Mouse (Mus musculus) kidney, postnatal 14 days (tissue): Measurements from ENCODE around the gene Slc22a18.

ENCODE experiments used
- DNase-seq: peaks from one replicate; pipeline ENCODE4 v3.0.0; 2022; ENCODE audit warnings: mixed read lengths

Gene Slc22a18

DNA sequence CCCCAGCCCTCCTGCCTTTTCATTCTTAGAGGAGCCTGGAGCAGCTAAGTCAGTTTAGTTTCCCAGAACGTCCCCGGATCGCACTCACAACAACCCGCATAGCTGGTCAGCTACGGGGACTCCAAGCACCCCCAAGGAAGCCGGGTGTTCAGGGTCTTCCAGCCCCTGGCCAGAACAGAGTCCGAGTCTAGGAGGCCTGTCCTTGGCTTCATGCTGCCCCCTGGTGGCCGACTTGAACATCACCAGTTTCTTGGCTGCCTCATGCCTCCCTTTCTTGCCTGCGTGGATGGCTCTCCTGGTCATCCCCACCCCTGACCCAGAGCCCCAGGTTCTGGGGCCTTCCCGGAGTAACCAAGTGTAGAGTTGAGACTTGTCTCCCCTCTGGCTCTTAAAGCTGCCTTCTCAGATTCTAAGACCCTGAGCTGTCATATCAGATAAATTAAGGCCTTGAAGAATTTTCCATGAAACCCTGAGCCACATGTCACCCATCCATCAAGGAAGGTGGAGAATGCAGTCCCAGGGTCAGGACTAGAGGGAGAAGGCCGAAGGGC is 9.6 kb upstream of the Slc22a18 start:
- DNase-seq: peak; percentile 77

DNA sequence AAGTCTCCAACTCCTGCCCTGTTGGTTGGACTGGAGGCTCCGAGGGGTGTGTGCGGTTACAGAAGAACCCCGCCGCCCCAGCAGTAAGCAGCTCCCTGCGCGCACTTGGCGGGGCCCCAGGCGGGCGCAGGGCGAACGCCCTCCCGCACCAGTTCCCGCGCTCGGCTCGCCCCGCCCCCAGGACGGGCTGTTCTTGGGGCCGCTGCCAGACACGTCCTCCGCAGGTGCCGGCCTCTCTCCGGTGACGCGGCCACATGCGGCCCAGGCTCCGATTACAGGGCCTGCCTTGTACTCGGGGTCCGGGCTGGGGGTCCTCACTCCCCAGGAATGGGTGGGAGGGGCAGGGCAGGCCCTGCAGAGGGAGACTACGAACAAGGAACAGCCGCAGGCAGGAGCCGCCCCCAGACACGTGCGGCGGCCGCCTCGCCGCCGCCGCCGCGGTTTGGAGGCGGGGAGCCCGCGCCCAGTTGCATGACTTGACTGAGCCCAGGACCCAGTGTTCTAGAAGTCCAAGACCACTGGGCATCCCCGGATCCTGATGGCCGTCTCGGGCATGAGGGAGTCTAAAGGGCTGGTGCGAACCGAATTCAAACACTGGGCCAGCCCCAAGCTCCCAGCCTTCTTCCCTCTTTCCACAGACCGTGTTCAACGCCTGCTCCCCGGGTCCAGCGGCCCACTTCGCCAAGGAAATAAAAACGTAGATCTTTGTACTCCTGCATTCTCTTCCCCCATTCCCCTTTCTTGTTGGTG is 8.6 kb upstream of the Slc22a18 start:
- peak; percentile 70 for DNase-seq

DNA sequence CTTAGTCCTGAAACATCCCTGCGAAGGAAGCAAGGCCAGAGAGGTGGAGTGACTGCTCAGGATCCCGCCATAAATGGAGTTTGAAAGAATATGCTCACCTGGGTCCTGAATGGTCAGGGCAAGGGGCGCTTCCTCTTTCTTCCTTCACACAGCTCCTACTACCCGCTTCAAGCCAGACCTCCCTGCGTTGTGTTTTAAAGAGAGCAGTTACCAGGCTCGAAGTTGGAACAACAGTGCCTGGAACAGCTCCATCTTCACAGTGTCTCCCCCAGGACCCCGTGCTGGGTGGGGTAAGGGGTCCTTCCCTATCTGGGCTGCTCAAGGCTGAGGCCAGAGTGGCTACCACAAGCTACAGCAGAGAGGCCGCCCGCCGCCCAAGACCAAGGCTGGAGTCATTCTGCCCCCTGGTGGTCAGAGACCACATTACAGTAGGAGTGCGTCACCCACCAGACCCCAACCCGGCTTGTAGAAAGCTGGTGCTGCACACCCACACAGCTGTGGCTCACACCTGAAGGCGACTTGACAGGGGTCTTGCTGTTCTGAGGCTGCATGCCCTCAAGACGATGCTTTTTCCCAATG is 7.3 kb upstream of the Slc22a18 start:
- DNase-seq: peak; percentile 84

DNA sequence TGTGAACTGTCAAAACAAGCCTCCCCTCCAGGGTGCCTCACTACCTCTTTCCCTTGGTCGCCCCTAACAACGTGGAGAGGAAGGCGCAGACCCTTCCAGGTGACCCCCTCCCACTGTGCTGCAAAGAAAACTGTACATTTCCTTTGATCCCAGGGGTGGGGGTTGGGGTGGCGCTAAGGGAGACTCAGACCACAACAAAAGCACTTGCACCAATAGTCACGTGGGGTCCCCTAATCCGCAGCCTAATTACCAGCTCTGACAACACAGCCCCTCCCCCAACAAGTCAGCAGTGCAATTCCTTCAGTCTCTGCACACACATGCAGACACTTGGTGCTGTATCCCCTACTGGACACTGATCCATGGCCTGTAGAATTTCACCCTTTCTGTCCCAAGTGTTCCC is 5.8 kb upstream of the Slc22a18 start:
- no peak for DNase-seq

DNA sequence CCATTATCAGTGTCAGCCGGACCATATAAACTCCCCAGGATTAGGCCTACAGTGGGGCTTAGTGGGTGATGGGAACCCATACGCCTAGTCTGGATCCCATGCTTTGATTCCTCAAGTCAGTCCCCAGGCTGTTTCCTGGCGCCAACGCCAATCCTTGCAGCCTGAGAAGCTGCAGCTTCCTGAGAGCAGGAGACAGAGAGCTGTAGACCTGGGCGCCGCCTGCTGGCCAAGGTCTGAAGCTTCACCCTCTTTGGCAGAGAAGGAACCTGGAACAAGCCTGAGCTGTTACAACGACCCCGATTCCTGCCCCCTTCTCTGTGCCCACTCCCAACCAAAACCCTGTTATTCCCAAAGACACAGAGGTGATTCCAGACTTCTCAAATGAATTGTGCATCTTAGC is 3.6 kb upstream of the Slc22a18 start:
- DNase-seq: peak; percentile 82

DNA sequence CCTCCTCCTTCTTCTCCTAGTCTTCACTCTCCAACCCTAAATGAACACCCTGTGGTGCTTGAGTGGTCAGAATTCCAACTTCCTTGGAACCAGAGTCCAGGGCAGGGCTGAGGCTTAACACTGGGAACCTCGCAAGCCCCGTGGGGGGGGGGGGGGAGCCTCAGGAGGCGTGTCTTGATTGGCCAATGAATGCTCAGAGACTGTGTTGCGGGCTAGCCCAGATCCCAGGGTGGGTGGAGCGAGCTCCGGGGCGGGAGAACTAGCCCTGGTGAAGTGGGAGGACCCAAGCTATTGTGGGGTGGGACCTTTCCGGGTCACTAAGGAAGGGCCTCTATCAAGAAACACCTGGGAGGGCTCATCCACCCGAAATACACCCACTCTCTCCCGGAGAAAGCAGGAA is 1.3 kb downstream of the Slc22a18 start:
- DNase-seq: peak; percentile 76

DNA sequence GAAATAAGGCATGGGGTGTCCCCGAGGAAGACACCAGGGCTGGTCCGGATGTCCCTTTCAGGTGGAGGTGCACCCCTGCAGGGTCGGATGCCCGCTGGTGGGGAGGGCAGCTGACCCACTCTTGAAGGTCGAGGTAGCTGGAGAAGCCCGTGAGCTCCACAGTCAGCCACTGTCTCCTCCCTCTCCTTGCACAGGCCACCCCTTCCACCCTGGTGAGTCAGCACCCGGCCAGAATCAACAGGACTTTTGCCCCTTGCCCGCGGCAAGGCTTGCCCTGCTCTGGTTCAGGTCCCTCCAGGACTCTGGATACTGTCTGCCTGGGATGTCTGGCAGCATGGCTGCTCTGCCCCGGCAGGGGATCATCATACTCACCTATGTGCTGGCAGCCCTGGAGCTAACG is 2.3 kb downstream of the Slc22a18 start:
- peak; percentile 83 for DNase-seq

DNA sequence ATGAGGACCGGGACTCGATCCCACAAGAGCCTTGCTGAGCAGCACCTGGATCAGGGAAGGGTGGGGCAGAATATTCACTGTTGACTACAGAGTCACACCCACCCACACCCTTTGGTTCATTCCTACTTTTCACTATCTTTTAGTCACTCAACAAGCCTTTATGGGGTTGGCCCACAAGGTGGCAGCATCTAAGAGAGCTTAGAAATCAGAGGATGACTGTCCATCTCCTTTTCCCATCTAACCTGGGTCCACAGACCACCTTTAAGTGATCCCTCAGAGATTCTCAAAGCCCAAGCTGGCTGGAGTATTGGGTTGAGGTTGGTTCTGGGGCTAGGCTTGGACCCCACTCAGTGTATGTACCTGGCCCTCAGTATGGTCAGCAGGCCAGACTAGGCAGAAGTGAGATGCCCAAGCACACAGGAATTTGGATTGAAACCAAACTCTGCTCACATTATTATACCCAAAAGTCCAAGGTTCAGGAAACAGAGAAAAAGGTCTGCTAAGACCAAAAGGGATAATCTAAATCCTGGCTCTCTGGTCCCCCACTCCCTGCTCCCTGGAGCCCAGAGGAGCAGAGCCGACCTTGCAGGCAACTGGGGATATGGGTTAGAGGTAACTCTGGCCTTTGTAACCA is 3.3 kb downstream of the Slc22a18 start:
- DNase-seq: peak; percentile 28

DNA sequence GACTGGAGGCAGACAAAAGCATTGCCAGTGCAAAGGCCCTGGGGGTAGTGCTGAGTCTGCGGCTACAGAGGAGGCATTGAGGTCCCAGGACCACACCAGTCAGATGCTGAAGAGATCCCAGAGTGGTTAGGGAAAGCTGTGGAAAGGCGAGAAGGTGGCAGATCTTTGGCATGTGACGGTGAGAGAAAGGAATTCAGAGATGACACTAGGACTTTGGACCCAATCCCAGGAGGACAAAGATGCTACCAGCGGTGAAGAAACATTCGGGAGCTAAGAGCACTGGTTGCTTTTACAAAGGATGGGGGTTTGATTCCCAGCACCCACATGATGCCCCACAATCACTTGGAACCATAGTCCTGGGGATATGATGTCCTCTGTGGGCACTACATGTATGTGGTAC is 4.3 kb downstream of the Slc22a18 start:
- DNase-seq: no peak

DNA sequence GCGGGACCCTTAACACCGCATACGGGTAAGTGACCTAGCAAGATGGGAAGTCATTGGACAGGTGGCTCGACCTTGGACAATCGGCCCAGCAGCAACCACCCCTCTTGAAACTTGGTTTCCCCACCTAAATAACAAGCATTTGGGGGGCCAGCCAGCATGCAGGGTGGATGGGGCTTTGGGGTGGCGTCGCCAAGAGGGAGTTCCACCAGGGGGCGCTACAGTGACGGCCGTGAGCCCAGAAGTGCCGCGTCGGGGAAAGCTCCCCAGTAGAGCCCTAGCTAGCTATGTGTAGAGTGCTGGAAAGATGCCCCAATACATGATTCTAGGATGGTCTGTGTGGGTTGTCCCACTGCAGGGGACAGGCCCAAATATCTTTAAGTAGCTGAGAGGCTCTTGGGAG is 7.0 kb downstream of the Slc22a18 start:
- DNase-seq: peak; percentile 69

DNA sequence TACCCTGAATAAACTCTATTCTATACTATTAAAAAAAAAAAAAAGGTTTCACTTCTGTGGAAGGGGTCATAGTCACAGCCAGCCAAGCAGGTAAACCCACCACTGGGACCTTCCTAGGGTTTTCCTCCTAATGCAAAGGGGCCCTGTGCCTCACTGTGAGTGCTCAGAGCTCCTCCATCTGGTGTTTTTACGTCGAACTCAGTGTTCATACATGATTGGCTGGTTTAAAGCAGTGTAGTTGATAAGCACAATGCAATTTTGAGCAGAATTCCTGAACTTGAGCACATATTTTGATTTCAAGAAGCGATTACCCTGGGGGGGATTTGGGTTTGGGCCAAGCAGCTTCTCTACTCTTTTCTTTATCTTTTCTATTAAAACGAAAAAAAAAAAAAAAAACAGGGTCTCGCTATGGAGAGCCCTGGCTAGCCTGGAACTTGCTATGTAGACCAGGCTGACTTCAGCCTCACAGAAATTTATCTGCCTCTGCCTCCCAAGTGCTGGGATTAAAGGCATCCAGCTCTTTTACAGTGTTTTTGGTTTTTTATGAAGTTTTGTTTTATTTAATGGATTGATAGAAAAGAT is 8.4 kb downstream of the Slc22a18 start:
- DNase-seq: no peak

DNA sequence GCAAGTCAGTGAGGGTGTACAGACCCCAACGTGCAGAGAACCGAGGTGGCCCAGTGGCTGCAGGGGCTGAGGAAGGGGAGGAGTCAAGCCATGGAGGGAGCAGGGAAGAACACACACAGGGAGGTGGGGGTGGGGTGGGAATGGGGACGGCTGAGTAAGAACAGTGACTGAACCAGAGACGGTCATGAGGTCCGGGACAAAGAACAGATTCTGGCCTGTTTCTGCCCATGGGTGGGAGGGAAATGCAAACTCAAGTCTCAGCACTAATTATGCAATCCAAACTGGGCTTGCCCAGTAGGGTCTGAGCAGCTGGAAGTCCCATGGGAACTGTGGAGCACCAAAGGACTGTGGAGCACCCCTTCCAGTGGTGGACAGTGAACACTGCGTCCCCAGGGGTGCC is 9.0 kb downstream of the Slc22a18 start:
- DNase-seq: peak; percentile 41

DNA sequence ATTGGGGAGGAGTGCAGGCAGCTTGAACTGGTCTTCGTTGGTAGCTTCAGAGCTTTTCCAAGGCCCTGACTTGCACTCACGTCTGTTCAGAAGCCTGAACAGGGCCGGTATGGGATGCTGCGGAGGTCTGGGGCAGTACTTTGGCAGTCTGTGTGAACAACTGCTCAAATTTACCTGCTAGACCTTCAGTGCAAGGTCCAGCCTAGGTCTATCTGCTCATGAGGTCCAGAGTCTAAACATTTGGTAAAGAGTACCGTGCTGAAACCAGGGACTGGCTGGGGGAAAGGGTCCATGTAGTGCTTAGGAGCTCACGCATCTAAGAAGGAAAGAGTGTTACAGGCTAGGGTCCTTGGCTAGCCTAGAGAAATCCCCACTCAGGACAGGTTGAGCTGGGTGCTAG is 16.2 kb downstream of the Slc22a18 start:
- no peak for DNase-seq

DNA sequence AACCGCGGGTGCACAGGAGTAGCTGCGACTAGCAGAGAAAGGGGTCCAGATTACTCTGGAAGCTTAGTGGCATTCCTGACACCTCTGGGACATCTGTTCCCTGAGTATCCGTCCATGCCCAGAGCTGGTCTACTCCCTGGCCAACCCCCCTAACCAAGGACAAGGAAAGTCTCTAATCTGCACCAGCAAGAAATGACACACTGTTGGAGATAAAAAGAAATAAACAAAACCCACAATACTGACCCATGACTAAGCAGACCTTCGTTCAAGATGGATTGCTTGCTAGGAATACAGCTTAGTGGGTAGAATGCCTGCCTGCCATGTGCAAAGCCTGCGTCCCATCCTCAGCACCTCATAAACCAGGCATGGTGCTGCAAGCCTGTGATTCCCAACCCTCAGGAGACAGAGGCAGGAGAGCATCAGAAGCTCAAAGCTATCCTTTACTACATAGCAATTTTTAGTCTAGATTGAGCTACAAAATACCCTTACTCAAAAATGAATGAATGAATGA is 20.1 kb downstream of the Slc22a18 start:
- no peak for DNase-seq

DNA sequence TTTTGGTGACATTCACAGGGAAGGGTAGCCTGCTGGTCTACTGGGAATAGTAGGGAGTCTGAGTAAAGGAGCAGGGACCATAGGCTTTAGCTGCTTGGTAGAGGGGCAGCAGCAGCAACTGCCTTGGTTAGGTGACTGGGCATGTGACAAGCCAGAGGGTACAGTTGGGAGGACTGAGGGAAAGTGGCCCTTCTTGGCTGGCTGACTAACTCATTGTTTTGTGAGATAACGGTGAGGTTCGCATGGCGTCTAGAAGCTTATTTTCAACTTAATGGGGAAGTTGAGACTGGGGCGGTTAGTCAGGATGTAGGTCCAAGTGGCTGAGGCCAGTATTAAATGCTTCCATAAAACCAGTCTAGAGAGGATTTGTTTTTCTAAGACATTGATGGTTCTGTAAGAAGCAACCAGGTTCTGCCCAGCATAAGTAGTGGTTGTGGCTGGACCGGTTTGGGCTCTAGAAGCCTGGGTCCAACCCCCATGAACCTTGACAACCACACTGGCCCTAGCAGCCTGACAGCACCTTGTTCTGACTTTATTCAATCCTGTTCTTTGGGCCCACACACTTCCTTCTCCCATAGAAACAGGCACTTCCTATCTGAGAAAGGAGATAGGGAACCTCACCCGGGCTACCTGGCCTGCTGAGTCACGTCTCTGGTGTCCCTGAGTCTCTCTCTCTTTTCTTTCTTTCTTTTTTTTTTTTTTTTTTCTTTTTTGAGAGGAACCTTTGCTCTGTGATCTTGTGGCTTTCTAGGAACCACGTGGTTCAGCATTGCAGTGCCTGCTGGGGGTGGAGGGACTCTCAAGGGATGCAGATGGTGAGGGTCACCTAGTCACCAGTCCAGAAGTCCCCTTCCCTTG is 21.8 kb downstream of the Slc22a18 start:
- no peak for DNase-seq

DNA sequence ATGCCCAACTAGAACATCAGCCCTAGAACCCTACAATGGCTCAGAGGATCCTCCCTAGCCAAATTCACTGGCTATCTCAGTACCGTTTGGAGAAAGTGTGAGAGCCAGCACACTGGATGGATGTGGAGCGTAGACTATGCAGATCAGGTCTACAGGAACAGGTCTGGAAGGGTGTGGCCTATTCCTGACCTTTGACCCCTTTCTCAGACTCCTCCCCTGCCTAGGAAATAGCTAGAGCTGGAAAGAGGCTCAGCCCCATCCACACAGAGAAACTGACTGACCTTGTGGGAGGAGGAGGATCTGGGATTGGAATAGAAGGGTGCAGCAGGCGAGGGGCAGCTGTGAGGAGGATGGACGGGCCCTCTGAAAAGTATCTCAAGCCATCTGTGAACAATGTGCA is 25.0 kb downstream of the Slc22a18 start:
- DNase-seq: peak; percentile 33

DNA sequence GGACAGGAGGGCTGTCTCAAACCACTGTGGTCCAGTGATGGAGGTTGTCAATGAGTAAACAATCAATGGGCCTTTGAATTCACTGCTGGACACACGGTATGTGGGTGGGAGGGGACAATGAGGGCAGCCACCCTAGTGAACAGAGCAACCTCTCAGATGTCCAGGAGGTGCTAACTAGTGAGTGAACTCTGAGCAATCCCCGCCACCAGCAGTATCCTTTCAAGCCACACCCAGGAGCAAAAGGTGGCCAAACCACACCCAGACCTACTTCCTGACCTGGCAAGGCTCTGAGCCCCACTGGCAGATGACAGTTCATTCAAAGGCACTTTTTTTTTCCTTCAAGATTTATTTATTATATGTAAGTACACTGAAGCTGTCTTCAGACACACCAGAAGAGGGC is 27.4 kb downstream of the Slc22a18 start:
- peak; percentile 70 for DNase-seq

DNA sequence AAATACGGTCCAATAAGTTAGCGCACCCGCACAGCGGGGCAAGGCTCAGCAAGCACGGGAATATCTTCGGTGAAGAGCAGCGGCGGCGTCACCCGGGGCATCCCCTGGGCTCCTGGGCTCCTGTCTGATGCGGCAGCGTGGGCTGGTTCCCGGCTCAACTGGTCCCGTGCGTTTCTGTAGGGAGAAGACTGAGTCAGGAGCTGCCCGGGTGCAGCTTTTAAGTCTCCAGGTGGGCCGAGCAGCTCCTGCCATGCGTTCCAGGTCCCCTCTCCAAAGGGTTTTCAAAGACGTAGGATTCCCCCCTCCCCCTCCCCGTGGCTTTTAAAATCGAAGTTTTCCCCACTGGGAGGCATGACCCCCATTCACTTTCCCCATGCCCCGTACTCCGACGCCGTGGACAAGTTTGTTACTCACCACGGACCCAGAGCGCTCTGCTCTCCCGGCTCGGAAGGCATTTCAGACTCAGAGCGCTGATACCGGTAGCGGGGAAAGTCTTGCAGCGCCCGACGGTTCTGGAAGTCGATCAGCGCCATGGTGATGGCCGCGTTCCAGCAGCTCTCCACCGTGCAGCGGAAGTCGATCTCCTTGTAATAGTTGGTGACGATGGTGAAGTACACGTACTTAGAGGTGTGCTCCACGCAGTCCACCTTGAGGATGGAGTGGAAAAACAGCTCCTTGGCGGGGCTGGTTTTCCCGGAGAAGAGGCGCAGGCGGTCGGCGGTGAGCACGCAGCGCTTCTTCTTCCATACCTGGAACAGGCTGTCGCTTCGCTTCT is 28.3 kb downstream of the Slc22a18 start:
- DNase-seq: peak; percentile 71

DNA sequence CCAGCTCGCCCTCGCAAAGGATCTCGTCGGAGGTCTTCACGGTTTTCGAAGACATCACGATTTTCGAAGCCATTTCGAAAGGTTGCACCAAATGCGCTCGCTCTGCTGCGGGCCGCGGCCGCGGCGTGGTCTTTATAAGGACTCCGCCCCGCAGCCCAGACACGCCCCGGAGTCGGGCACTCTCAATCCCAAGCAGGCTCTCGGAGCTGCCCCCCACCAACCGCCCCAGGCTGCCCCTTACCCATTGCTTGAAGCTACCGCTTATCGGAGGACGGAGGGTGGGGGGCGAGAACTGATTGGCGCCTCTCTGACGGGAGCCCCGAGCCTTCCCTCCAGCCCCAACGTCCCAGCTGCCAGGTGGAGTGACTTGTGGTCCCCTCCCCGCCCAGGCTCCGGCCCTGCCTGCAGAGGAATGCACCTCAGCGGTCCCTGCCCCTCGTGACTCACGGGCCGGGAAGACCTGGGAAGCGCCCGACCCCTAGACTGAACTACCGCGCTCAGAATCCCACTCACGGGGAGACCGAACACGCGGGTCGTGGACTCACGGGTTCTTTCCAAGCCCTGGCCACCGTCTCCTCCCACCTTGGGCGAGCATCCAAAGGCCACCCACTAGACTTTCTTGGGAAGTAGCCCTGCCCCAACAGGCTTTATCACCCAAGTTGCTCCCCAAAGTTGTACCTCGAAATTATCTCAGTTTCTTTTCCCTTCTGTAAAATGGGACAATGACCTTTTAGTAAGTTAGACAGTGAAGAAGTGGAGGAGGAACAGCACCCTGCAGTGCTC is 29.1 kb downstream of the Slc22a18 start, which contains the start of gene Phlda2:
Gene Phlda2 (minus strand): TSS at position 733 of the 783 bp plus-strand sequence.
- peak; percentile 61 for DNase-seq

DNA sequence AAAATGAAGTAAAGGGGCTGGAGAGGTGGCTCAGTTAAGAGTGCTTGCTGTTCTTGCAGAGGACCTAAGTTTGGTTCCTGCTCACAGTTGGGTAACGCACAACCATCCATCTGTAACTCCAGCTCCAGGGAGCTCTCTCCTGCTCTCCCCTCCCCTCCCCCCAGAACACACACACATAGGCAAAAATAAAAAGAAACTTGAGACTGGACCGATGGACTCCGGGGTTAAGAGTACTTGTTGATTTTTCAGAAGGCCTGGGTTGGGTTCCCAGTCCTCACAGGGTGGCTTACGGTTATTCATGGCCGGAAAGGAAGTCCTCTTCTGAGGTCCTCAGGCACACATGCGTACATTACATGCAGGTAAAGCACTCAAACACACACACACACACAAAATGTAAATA is 30.4 kb downstream of the Slc22a18 start:
- no peak for DNase-seq

DNA sequence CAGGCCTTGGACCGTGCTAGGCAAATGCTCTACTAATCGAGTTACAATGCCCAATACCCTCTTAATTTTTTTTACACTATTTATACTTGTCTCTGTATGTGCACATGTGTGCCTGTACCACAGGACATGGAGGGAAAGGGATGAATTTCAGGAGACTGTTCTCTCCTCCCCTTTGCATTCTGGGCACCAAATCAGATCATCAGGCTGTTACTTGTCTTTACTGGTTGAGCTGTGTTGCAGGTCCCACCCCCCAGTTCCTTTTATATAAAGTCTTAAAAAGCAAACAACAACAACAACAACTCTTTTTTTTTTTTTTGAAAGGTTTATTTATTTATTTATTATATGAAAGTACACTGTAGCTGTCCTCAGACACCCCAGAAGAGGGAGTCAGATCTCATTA is 31.9 kb downstream of the Slc22a18 start:
- no peak for DNase-seq
